Mouse (Mus musculus) myocyte (in vitro differentiated cells): ENCODE results near the gene Arpc1a.

ENCODE experiments used
- CEBPB ChIP-seq: IDR thresholded peaks from 2 replicates; pipeline ENCODE4 v1.6.1; 2011; ENCODE audit warnings: mild to moderate bottlenecking, moderate library complexity; ENCODE audit not compliant: poor library complexity, insufficient read depth, severe bottlenecking
- E2F4 ChIP-seq: IDR thresholded peaks from one replicate; pipeline ENCODE4 v1.6.1; 2011; ENCODE audit warnings: mild to moderate bottlenecking, control low read depth, moderate library complexity; ENCODE audit not compliant: insufficient read depth
- MAX ChIP-seq: IDR thresholded peaks from one replicate; pipeline ENCODE4 v1.6.1; 2011; ENCODE audit warnings: low read depth, mild to moderate bottlenecking, control low read depth
- MYOD1 ChIP-seq, 3 experiments: IDR thresholded peaks; one replicate each; pipeline ENCODE4 v1.6.1; 2011; ENCODE audit warnings: control low read depth in 2 of 3, low read depth in 2 of 3, mild to moderate bottlenecking in 2 of 3, moderate library complexity in 1 of 3; ENCODE audit not compliant: insufficient read length in 2 of 3, control insufficient read depth in 1 of 3
- POLR2A ChIP-seq: IDR thresholded peaks from one replicate; pipeline ENCODE4 v1.6.1; 2011; ENCODE audit warnings: low read depth, mild to moderate bottlenecking, control low read depth, moderate library complexity; ENCODE audit not compliant: insufficient read length
- POLR2AphosphoS2 ChIP-seq: IDR thresholded peaks from one replicate; pipeline ENCODE4 v1.6.1; 2011; ENCODE audit warnings: low read depth, control low read depth; ENCODE audit not compliant: insufficient read length
- SRF ChIP-seq: IDR thresholded peaks from one replicate; pipeline ENCODE4 v1.6.1; 2011; ENCODE audit warnings: low read depth; ENCODE audit not compliant: control insufficient read depth, insufficient read length
- TCF12 ChIP-seq: IDR thresholded peaks from one replicate; pipeline ENCODE4 v1.6.1; 2011; ENCODE audit warnings: mild to moderate bottlenecking, control low read depth; ENCODE audit not compliant: poor library complexity, insufficient read depth, severe bottlenecking
- USF1 ChIP-seq: IDR thresholded peaks from one replicate; pipeline ENCODE4 v1.6.1; 2011; ENCODE audit warnings: low read depth, mild to moderate bottlenecking, control low read depth, moderate library complexity

DNA sequence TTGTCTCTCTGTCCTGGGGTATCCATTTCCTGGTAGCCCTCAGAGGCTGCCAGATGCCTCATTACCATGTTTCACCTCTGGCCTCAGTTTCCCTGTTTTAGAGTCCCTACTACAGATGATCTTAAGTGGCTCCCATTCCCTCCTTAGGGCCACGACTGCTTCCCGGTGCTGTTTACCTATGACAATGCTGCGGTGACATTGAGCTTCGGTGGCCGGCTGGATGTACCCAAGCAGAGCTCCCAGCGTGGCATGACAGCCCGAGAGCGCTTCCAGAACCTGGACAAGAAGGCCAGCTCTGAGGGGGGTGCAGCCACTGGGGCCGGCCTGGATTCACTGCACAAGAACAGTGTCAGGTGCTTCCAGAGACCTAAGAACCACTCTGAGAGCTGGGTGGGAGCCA lies 43.0 kb downstream of the Arpc1a start:
- TF ChIP-seq USF1: no peak
- no peak for TF ChIP-seq POLR2A
- TF ChIP-seq CEBPB: no peak
- TF ChIP-seq TCF12: no peak
- no peak for TF ChIP-seq MAX
- no peak for TF ChIP-seq SRF
- TF ChIP-seq MYOD1 (IDR thresholded peaks at IDR 0.05; ENCODE audit: control insufficient read depth in 1 of 3, insufficient read length in 2 of 3, low read depth in 2 of 3): no peak
- no peak for TF ChIP-seq POLR2AphosphoS2
- TF ChIP-seq E2F4: no peak
